Comparison of ENCODE assay signal across 8 mouse cellular contexts in genomic region chr12:16568496-16568895, GRCm38 (mm10). TPM values are rescaled to one million over a fixed set of nuclear protein-coding genes. Genes with fewer than 3 reads are reported as not detected.
A peak's percentile ranks its signal among the peaks of the same experiment; 100 is the strongest.
DNase-seq lines count a peak whose midpoint lies in the region; ATAC-seq and TF ChIP-seq lines count a peak whose summit lies in the region.

No protein-coding gene starts in this region.

- intact Hi-C loops in left cerebral cortex, postnatal 25 days (cut with DNase I), result loop anchor here (1.0 to 10.0 kb wide), 4 partner anchors 66 to 446 kb away; partner anchors contain the start of gene 2410004P03Rik

- H3K27ac ChIP-seq in kidney, adult 2 months (ENCODE audit: insufficient read depth, low read depth, low read length), result no peak overlapping the region
- no peak overlapping the region for H3K27ac ChIP-seq in kidney, embryonic 15.5 days
- H3K27ac ChIP-seq in embryonic facial prominence, embryonic 11.5 days (replicated peaks; ENCODE audit: low read depth, low read length), result no peak overlapping the region
- no peak overlapping the region for H3K27ac ChIP-seq in hindbrain, embryonic 11.5 days (ENCODE audit: low read depth, low read length)
- H3K27ac ChIP-seq in midbrain, embryonic 14.5 days (replicated peaks; ENCODE audit: low read depth, low read length), result no peak overlapping the region
- H3K27ac ChIP-seq in stomach, postnatal 0 days (replicated peaks), result no peak overlapping the region

- WGBS in kidney, adult 2 months, result 30% methylated on average over 4 of the region's 4 CpGs
- 37% methylated on average over 4 of the region's 4 CpGs for WGBS in kidney, embryonic 15.5 days
- WGBS in embryonic facial prominence, embryonic 11.5 days, result 31% methylated on average over 4 of the region's 4 CpGs
- 29% methylated on average over 4 of the region's 4 CpGs for WGBS in hindbrain, embryonic 11.5 days
- WGBS in midbrain, embryonic 14.5 days, result 31% methylated on average over 4 of the region's 4 CpGs
- 28% methylated on average over 4 of the region's 4 CpGs for WGBS in stomach, postnatal 0 days

- ATAC-seq in kidney, embryonic 15.5 days (replicated peaks; ENCODE audit: low FRiP score), result no peak; the same call in 1 of the 2 replicates
- no peak for ATAC-seq in embryonic facial prominence, embryonic 11.5 days (replicated peaks; ENCODE audit: insufficient number of reproducible peaks, low FRiP score, low TSS enrichment, low read depth)
- ATAC-seq in hindbrain, embryonic 11.5 days (ENCODE audit: low FRiP score), result peak; percentile 80; the same call in 1 of the 2 replicates
- peak; percentile 55; the same call in 1 of the 2 replicates for ATAC-seq in midbrain, embryonic 14.5 days (ENCODE audit: low FRiP score, low TSS enrichment)
- 0 out of 2 replicates have a peak, but pooled peaks have one; percentile 62 for ATAC-seq in stomach, postnatal 0 days (ENCODE audit: low FRiP score, low TSS enrichment)

- TF ChIP-seq CTCF in kidney, adult 2 months (conservative IDR thresholded peaks at IDR 0.05; ENCODE audit: insufficient read depth, insufficient read length, low read depth, low read length), result peak; percentile 79
- peak; percentile 94 for TF ChIP-seq CTCF in stomach, postnatal 0 days (IDR thresholded peaks at IDR 0.05; ENCODE audit: low read depth)

- peak; percentile 78 for DNase-seq in kidney, adult 2 months
- peak; percentile 79 for DNase-seq in adrenal gland, postnatal 14 days
- DNase-seq in embryonic facial prominence, embryonic 11.5 days (ENCODE audit: low spot score), result peak; percentile 88
- DNase-seq in hindbrain, embryonic 11.5 days (ENCODE audit: low spot score), result peak; percentile 84
- DNase-seq in left cerebral cortex, postnatal 25 days (ENCODE audit: low spot score in 2 of 2), result peak; percentile 63
- peak; percentile 93 for DNase-seq in midbrain, embryonic 14.5 days
- peak; percentile 56 for DNase-seq in stomach, postnatal 0 days (ENCODE audit: low spot score)

- no peak overlapping the region for H3K4me3 ChIP-seq in kidney, adult 2 months (ENCODE audit: insufficient read depth, low read depth, low read length)
- H3K4me3 ChIP-seq in kidney, embryonic 15.5 days (replicated peaks), result no peak overlapping the region
- no peak overlapping the region for H3K4me3 ChIP-seq in embryonic facial prominence, embryonic 11.5 days (ENCODE audit: low read depth, low read length)
- no peak overlapping the region for H3K4me3 ChIP-seq in hindbrain, embryonic 11.5 days (ENCODE audit: low read depth, low read length)
- no peak overlapping the region for H3K4me3 ChIP-seq in midbrain, embryonic 14.5 days (replicated peaks; ENCODE audit: low read depth, low read length)
- H3K4me3 ChIP-seq in stomach, postnatal 0 days (ENCODE audit: low read depth, low read length), result no peak overlapping the region

- no peak overlapping the region for H3K4me2 ChIP-seq in kidney, embryonic 15.5 days
- H3K4me2 ChIP-seq in embryonic facial prominence, embryonic 11.5 days (ENCODE audit: low read depth, low read length), result no peak overlapping the region
- no peak overlapping the region for H3K4me2 ChIP-seq in hindbrain, embryonic 11.5 days (replicated peaks; ENCODE audit: low read depth, low read length)
- H3K4me2 ChIP-seq in midbrain, embryonic 14.5 days (ENCODE audit: low read length), result no peak overlapping the region
- no peak overlapping the region for H3K4me2 ChIP-seq in stomach, postnatal 0 days (replicated peaks; ENCODE audit: low read depth)

- H3K4me1 ChIP-seq in kidney, adult 2 months (ENCODE audit: control insufficient read depth, insufficient read depth, low read length), result no peaks in the 10 kb centered on the region
- no peaks in the 10 kb centered on the region for H3K4me1 ChIP-seq in kidney, embryonic 15.5 days
- H3K4me1 ChIP-seq in embryonic facial prominence, embryonic 11.5 days (ENCODE audit: control insufficient read depth, insufficient read depth, low read length), result no peaks in the 10 kb centered on the region
- no peaks in the 10 kb centered on the region for H3K4me1 ChIP-seq in hindbrain, embryonic 11.5 days (replicated peaks; ENCODE audit: control insufficient read depth, insufficient read depth, low read length)
- no peaks in the 10 kb centered on the region for H3K4me1 ChIP-seq in midbrain, embryonic 14.5 days (ENCODE audit: control insufficient read depth, insufficient read depth, low read length)
- no peaks in the 10 kb centered on the region for H3K4me1 ChIP-seq in stomach, postnatal 0 days (replicated peaks; ENCODE audit: control insufficient read depth, insufficient read depth)

- H3K9me3 ChIP-seq in kidney, embryonic 15.5 days (replicated peaks), result no peaks in the 10 kb centered on the region
- no peaks in the 10 kb centered on the region for H3K9me3 ChIP-seq in embryonic facial prominence, embryonic 11.5 days (replicated peaks; ENCODE audit: control insufficient read depth, low read length)
- no peaks in the 10 kb centered on the region for H3K9me3 ChIP-seq in hindbrain, embryonic 11.5 days (ENCODE audit: control insufficient read depth, low read length)
- H3K9me3 ChIP-seq in midbrain, embryonic 14.5 days (ENCODE audit: control insufficient read depth, low read length), result no peaks in the 10 kb centered on the region
- no peaks in the 10 kb centered on the region for H3K9me3 ChIP-seq in stomach, postnatal 0 days (ENCODE audit: control insufficient read depth, low read length)

- no peak for TF ChIP-seq POLR2A in kidney, adult 2 months (IDR thresholded peaks at IDR 0.05; ENCODE audit: low read depth, low read length)

- no peaks in the 10 kb centered on the region for H3K27me3 ChIP-seq in kidney, adult 2 months (replicated peaks; ENCODE audit: control insufficient read depth, insufficient read depth, low read length)
- H3K27me3 ChIP-seq in kidney, embryonic 15.5 days, result no peaks in the 10 kb centered on the region
- no peaks in the 10 kb centered on the region for H3K27me3 ChIP-seq in embryonic facial prominence, embryonic 11.5 days (ENCODE audit: control insufficient read depth, insufficient read depth, low read length)
- no peaks in the 10 kb centered on the region for H3K27me3 ChIP-seq in hindbrain, embryonic 11.5 days (ENCODE audit: control insufficient read depth, insufficient read depth, low read length)
- no peaks in the 10 kb centered on the region for H3K27me3 ChIP-seq in midbrain, embryonic 14.5 days (ENCODE audit: control insufficient read depth, insufficient read depth, low read length)
- H3K27me3 ChIP-seq in stomach, postnatal 0 days (ENCODE audit: control insufficient read depth, insufficient read depth, low read length), result no peaks in the 10 kb centered on the region

- H3K36me3 ChIP-seq in kidney, adult 2 months (ENCODE audit: control insufficient read depth, insufficient read depth, low read length), result no peaks in the 10 kb centered on the region; the same call in 1 of the 2 replicates
- peaks cover 34% of the 10 kb centered on the region for H3K36me3 ChIP-seq in kidney, embryonic 15.5 days
- H3K36me3 ChIP-seq in embryonic facial prominence, embryonic 11.5 days (replicated peaks; ENCODE audit: control insufficient read depth, insufficient read depth, low read depth, low read length), result no peaks in the 10 kb centered on the region
- 0 out of 2 replicates have a peak, but pooled peaks cover 2% of the 10 kb centered on the region for H3K36me3 ChIP-seq in hindbrain, embryonic 11.5 days (ENCODE audit: control insufficient read depth, insufficient read depth, low read length)
- peaks cover 77% of the 10 kb centered on the region for H3K36me3 ChIP-seq in midbrain, embryonic 14.5 days (ENCODE audit: control insufficient read depth, insufficient read depth, low read length)
- H3K36me3 ChIP-seq in stomach, postnatal 0 days (ENCODE audit: control insufficient read depth, insufficient read depth, low read length), result peaks cover 3% of the 10 kb centered on the region

- H3K9ac ChIP-seq in kidney, embryonic 15.5 days, result no peak overlapping the region
- no peak overlapping the region for H3K9ac ChIP-seq in embryonic facial prominence, embryonic 11.5 days (replicated peaks; ENCODE audit: low read length)
- H3K9ac ChIP-seq in hindbrain, embryonic 11.5 days (ENCODE audit: low read depth, low read length), result no peak overlapping the region
- H3K9ac ChIP-seq in midbrain, embryonic 14.5 days (replicated peaks; ENCODE audit: low read length), result no peak overlapping the region
- no peak overlapping the region for H3K9ac ChIP-seq in stomach, postnatal 0 days (ENCODE audit: low read length)

- no peak for TF ChIP-seq EP300 in stomach, postnatal 0 days (optimal IDR thresholded peaks at IDR 0.05)

RNA-seq across cellular contexts. Expression of gene Lpin1, which starts 42.3 kb away (rescaled TPM):
- polyA plus RNA-seq in kidney, adult 2 months (2012; rRNA removed), result 33.5 and 34.2 TPM in 2 replicates
- polyA plus RNA-seq in kidney, embryonic 15.5 days (2015; fragmentation: Nextera tagmentation; extraction: Ambion mirVana), result 5.5 and 6.8 TPM in 2 replicates
- 135 and 224 TPM in 2 replicates for total RNA-seq in adrenal gland, postnatal 14 days (2021)
- polyA plus RNA-seq in embryonic facial prominence, embryonic 11.5 days (2014; fragmentation: Nextera tagmentation; extraction: Ambion mirVana), result 6.9 and 7.8 TPM in 2 replicates
- 11.0 and 13.3 TPM in 2 replicates for polyA plus RNA-seq in hindbrain, embryonic 11.5 days (2014; fragmentation: Nextera tagmentation; extraction: Ambion mirVana)
- 10 to 100 TPM; 18.1 to 18.3 TPM for total RNA-seq in left cerebral cortex, postnatal 25 days (2021)
- 21.0 and 27.1 TPM in 2 replicates for polyA plus RNA-seq in midbrain, embryonic 14.5 days (2014; fragmentation: Nextera tagmentation; extraction: Ambion mirVana)
- 1.6 and 1.8 TPM in 2 replicates for polyA plus RNA-seq in stomach, postnatal 0 days (2015; fragmentation: Nextera tagmentation; extraction: Ambion mirVana)

Comparison
In these comparisons a context has a peak if more than half of its experiments do, and no peak if none do; other contexts are left out.
1. ATAC-seq: peak in hindbrain, embryonic 11.5 days (single experiment), midbrain, embryonic 14.5 days (single experiment) and stomach, postnatal 0 days (single experiment); none in kidney, embryonic 15.5 days (single experiment) and embryonic facial prominence, embryonic 11.5 days (single experiment).
2. Peak in every context shown above with its lines, with median percentiles within 50 percentile points of each other: DNase-seq.